Mouse (Mus musculus) hindbrain, embryonic 10.5 days (tissue): ENCODE data around the gene Lypd3. TPM values are rescaled to one million over a fixed set of nuclear protein-coding genes. Genes with fewer than 3 reads are reported as not detected.
A peak's percentile ranks its signal among the peaks of the same experiment; 100 is the strongest.

Experiments
- DNase-seq: peaks from one replicate; pipeline ENCODE4 v3.0.0-alpha.2; 2017; ENCODE audit warnings: low spot score
- H3K27ac ChIP-seq: fragments of 300-500 bp; sonication (generic); 2 replicates; pipeline ENCODE4 v1.5.1; 2016; ENCODE audit warnings: mild to moderate bottlenecking, moderate library complexity
- H3K27me3 ChIP-seq: fragments of 300-500 bp; sonication (generic); 2 replicates; pipeline ENCODE4 v1.6.1; 2016; ENCODE audit warnings: mild to moderate bottlenecking; ENCODE audit not compliant: poor library complexity, insufficient read depth, severe bottlenecking
- H3K36me3 ChIP-seq: fragments of 300-500 bp; sonication (generic); 2 replicates; pipeline ENCODE4 v1.6.1; 2016; ENCODE audit warnings: mild to moderate bottlenecking, moderate library complexity
- H3K4me1 ChIP-seq: fragments of 300-500 bp; sonication (generic); replicated peaks from 2 replicates; pipeline ENCODE4 v1.6.1; 2016; ENCODE audit warnings: mild to moderate bottlenecking
- H3K4me3 ChIP-seq: fragments of 300-500 bp; sonication (generic); 2 replicates; pipeline ENCODE4 v1.5.1; 2016; ENCODE audit warnings: mild to moderate bottlenecking, moderate library complexity
- H3K9me3 ChIP-seq: fragments of 300-500 bp; sonication (generic); 2 replicates; pipeline ENCODE4 v1.6.1; 2016; ENCODE audit warnings: mild to moderate bottlenecking, moderate library complexity
- WGBS: fragments of 180-500 bp; shearing (Covaris S2); methylation state at CpG from one replicate; pipeline ENCODE4 v1.1.7; 2016; 5-methylcytosine and 5-hydroxymethylcytosine counted together
- polyA plus RNA-seq: library from polyadenylated mRNA; unstranded; fragments of >200 nt; fragmentation: Nextera tagmentation; extraction: Ambion mirVana; gene quantifications from 2 replicates; pipeline ENCODE4 v1.2.1, GENCODE M21; 2016

Gene Lypd3
- polyA plus RNA-seq, 1 experiment from 2014 or later, result 2.1 TPM

DNA sequence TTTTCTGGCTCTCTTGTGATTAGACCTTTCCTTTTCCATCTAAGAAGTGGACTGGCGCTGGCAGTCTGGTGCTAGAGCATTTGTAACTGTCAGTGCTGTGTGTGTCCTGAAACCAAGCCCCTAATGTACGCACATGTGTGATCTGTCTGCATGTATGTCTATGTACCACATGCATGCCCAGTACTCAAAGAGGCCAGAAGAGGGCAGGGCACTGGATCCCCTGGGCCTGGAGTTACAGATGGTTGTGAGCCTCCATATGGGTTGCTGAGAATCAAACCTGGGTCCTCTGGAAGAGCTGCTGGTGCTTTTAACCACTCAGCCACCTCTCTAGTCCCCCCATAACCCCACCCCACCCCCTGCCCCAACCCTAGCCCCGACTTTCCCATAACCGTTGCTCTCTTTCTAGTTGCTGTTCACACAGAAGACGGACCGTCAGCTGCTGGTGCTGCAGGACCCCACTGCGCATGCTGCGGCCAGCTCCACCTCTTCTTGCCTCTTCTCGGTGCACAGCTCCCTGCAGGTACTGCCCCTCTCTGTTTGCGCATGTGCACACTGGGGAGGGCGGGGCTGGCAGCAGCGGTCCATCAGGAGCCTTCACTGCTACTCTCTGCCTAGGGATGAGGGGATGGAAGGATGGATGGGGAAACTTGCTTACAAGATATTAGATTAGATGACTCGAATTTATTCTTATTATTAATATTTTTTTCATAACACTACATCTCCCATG is 16.5 kb upstream of the Lypd3 start:
- Histone ChIP-seq H3K9me3 (peaks cover 7% of the 10 kb centered on the region; the same call in 1 of the 2 replicates), H3K27me3 (peaks cover 28% of the 10 kb centered on the region), H3K36me3 (no peaks in the 10 kb centered on the region), H3K27ac (no peak overlapping the region), H3K4me3 (no peak overlapping the region), H3K4me1 (0 out of 2 replicates have a peak, but pooled peaks cover 6% of the 10 kb centered on the region)
- no peak for DNase-seq
- WGBS, result 52% methylated on average over 13 of the region's 13 CpGs

GRCm38 (mm10) chr7:24621193-24621592 is 15.2 kb upstream of the Lypd3 start:
- H3K36me3 ChIP-seq, result no peaks in the 10 kb centered on the region
- peaks cover 12% of the 10 kb centered on the region; the same call in 1 of the 2 replicates for H3K4me1 ChIP-seq
- peaks cover 33% of the 10 kb centered on the region for H3K27me3 ChIP-seq
- DNase-seq, result no peak
- no peak overlapping the region for H3K4me3 ChIP-seq
- peaks cover 7% of the 10 kb centered on the region; the same call in 1 of the 2 replicates for H3K9me3 ChIP-seq
- 85% methylated on average over 3 of the region's 3 CpGs for WGBS
- no peak overlapping the region for H3K27ac ChIP-seq

- H3K27me3 ChIP-seq, result peaks cover 46% of the 10 kb centered on the region
- no peak overlapping the region for H3K27ac ChIP-seq
- no peaks in the 10 kb centered on the region for H3K36me3 ChIP-seq
- no peak overlapping the region for H3K4me3 ChIP-seq
- no peak for DNase-seq
- H3K9me3 ChIP-seq, result peaks cover 7% of the 10 kb centered on the region; the same call in 1 of the 2 replicates
- peaks cover 17% of the 10 kb centered on the region; the same call in 1 of the 2 replicates for H3K4me1 ChIP-seq
- 83% methylated on average over 6 of the region's 6 CpGs for WGBS
Observed at GRCm38 (mm10) chr7:24622967-24623366, 13.4 kb upstream of the Lypd3 start.

GRCm38 (mm10) chr7:24628685-24629610 is 7.4 kb upstream of the Lypd3 start:
- Histone ChIP-seq H3K27ac (peak overlapping the region; percentile 75), H3K9me3 (peaks cover 2% of the 10 kb centered on the region; the same call in 1 of the 2 replicates), H3K27me3 (peaks cover 36% of the 10 kb centered on the region), H3K4me3 (peak overlapping the region; percentile 48), H3K4me1 (peaks cover 26% of the 10 kb centered on the region), H3K36me3 (no peaks in the 10 kb centered on the region)
- DNase-seq, result peak; percentile 88
- 8% methylated on average over 33 of the region's 33 CpGs for WGBS

DNA sequence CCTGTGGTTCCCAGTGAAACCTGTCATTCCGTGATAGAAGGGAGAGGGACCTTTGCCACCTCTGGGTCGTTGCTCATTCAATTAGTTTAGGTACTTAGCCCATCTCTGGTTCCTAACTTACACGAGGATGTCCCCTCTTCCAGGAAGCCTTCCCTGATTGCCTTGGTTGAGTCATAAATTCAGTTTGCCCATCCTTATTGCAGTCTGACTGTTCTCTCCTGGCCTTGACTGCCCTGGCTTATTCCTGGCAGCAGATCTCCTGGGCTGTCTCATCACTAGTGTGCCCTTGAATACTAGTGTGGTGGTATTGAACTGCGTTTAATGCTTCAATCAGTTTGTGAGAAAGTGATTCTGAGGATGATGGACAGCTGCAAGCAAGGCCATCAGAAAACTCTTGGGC is 6.7 kb upstream of the Lypd3 start:
- Histone ChIP-seq H3K27ac (no peak overlapping the region), H3K4me1 (peaks cover 22% of the 10 kb centered on the region), H3K36me3 (no peaks in the 10 kb centered on the region), H3K27me3 (peaks cover 41% of the 10 kb centered on the region), H3K9me3 (peaks cover 2% of the 10 kb centered on the region; the same call in 1 of the 2 replicates), H3K4me3 (no peak overlapping the region)
- no peak for DNase-seq
- WGBS, result 73% methylated on average over 4 of the region's 4 CpGs

GRCm38 (mm10) chr7:24630116-24630880 is 6.1 kb upstream of the Lypd3 start:
- no peak overlapping the region for H3K4me3 ChIP-seq
- WGBS, result 70% methylated on average over 10 of the region's 10 CpGs
- H3K36me3 ChIP-seq, result no peaks in the 10 kb centered on the region
- H3K27ac ChIP-seq, result no peak overlapping the region
- peaks cover 22% of the 10 kb centered on the region for H3K4me1 ChIP-seq
- H3K9me3 ChIP-seq, result peaks cover 2% of the 10 kb centered on the region; the same call in 1 of the 2 replicates
- no peak for DNase-seq
- peaks cover 43% of the 10 kb centered on the region for H3K27me3 ChIP-seq

- no peak for DNase-seq
- H3K9me3 ChIP-seq, result peaks cover 2% of the 10 kb centered on the region; the same call in 1 of the 2 replicates
- peaks cover 26% of the 10 kb centered on the region for H3K4me1 ChIP-seq
- 2% methylated on average over 18 of the region's 18 CpGs for WGBS
- peaks cover 77% of the 10 kb centered on the region for H3K27me3 ChIP-seq
- no peaks in the 10 kb centered on the region for H3K36me3 ChIP-seq
- no peak overlapping the region for H3K27ac ChIP-seq
- H3K4me3 ChIP-seq, result peak overlapping the region; percentile 51
Observed at GRCm38 (mm10) chr7:24637046-24637445, 696 bp downstream of the Lypd3 start.

GRCm38 (mm10) chr7:24638026-24638856 is 1.9 kb downstream of the Lypd3 start:
- Histone ChIP-seq H3K36me3 (no peaks in the 10 kb centered on the region), H3K9me3 (no peaks in the 10 kb centered on the region; the same call in 1 of the 2 replicates), H3K27ac (no peak overlapping the region), H3K4me1 (peaks cover 26% of the 10 kb centered on the region), H3K27me3 (peaks cover 77% of the 10 kb centered on the region), H3K4me3 (peak overlapping the region; percentile 51)
- DNase-seq, result no peak
- 3% methylated on average over 35 of the region's 35 CpGs for WGBS

GRCm38 (mm10) chr7:24640450-24640849 is 4.1 kb downstream of the Lypd3 start:
- whole genome bisulfite sequencing, result 65% methylated on average over 13 of the region's 13 CpGs
- Histone ChIP-seq H3K4me3 (no peak overlapping the region), H3K9me3 (no peaks in the 10 kb centered on the region), H3K36me3 (no peaks in the 10 kb centered on the region), H3K4me1 (peaks cover 26% of the 10 kb centered on the region), H3K27ac (no peak overlapping the region), H3K27me3 (peaks cover 66% of the 10 kb centered on the region)
- no peak for DNase-seq

- Histone ChIP-seq H3K9me3 (no peaks in the 10 kb centered on the region), H3K4me3 (no peak overlapping the region), H3K27me3 (peaks cover 46% of the 10 kb centered on the region), H3K36me3 (no peaks in the 10 kb centered on the region), H3K4me1 (peaks cover 14% of the 10 kb centered on the region), H3K27ac (no peak overlapping the region)
- WGBS, result 10% methylated on average over 9 of the region's 9 CpGs
- DNase-seq, result peak; percentile 64
Observed at GRCm38 (mm10) chr7:24642491-24642890, 6.1 kb downstream of the Lypd3 start.

- Histone ChIP-seq H3K27ac (no peak overlapping the region), H3K9me3 (no peaks in the 10 kb centered on the region), H3K36me3 (no peaks in the 10 kb centered on the region), H3K4me1 (no peaks in the 10 kb centered on the region), H3K27me3 (peaks cover 26% of the 10 kb centered on the region), H3K4me3 (no peak overlapping the region)
- 88% methylated on average over 6 of the region's 6 CpGs for WGBS
- DNase-seq, result no peak
Observed at GRCm38 (mm10) chr7:24644492-24644891, 8.1 kb downstream of the Lypd3 start.
